Mouse (Mus musculus) small intestine, adult 2 months (tissue): Measurements from ENCODE around the gene Tor1b.

Experiments used
- CTCF ChIP-seq: fragments of 200-500 bp; IDR thresholded peaks from 2 replicates; pipeline ENCODE4 v1.5.1; 2012; ENCODE audit warnings: low read depth, mild to moderate bottlenecking, control low read depth, inconsistent platforms, low read length, moderate library complexity, mixed read lengths; ENCODE audit not compliant: insufficient replicate concordance, insufficient read length; ENCODE audit errors: extremely low read depth
- POLR2A ChIP-seq: fragments of 200-500 bp; IDR thresholded peaks from 2 replicates; pipeline ENCODE4 v1.6.1; 2012; ENCODE audit warnings: low read depth, mild to moderate bottlenecking, control low read depth, inconsistent platforms, low read length, moderate library complexity

GRCm38 (mm10) chr2:30904231-30904630 is 48.5 kb upstream of the Tor1b start:
- TF ChIP-seq CTCF: no peak
- no peak for TF ChIP-seq POLR2A
